Mouse (Mus musculus) forebrain, embryonic 11.5 days (tissue): ENCODE data around the gene Phldb2. TPM values are rescaled to one million over a fixed set of nuclear protein-coding genes. Genes with fewer than 3 reads are reported as not detected.
A peak's percentile ranks its signal among the peaks of the same experiment; 100 is the strongest.

Source experiments
- ATAC-seq: fragments of 200-750 bp; cut with Nextera tagmentation; replicated peaks from 2 replicates; pipeline ENCODE4 v1.8.0; 2017; ENCODE audit warnings: moderate TSS enrichment; ENCODE audit not compliant: low FRiP score
- DNase-seq: peaks from one replicate; pipeline ENCODE4 v3.0.0-alpha.2; 2017; ENCODE audit warnings: low spot score
- H3K27ac ChIP-seq: fragments of 300-500 bp; sonication (generic); 2 replicates; pipeline ENCODE4 v1.5.1; 2014; ENCODE audit warnings: low read depth, low read length
- H3K27me3 ChIP-seq: fragments of 300-500 bp; sonication (generic); 2 replicates; pipeline ENCODE4 v1.6.1; 2014; ENCODE audit warnings: mild to moderate bottlenecking, low read length, mixed read lengths; ENCODE audit not compliant: control insufficient read depth, insufficient read depth
- H3K36me3 ChIP-seq: fragments of 300-500 bp; sonication (generic); 2 replicates; pipeline ENCODE4 v1.6.1; 2014; ENCODE audit warnings: mild to moderate bottlenecking, low read length, moderate library complexity, mixed read lengths; ENCODE audit not compliant: control insufficient read depth, insufficient read depth
- H3K4me1 ChIP-seq: fragments of 300-500 bp; sonication (generic); replicated peaks from 2 replicates; pipeline ENCODE4 v1.6.1; 2014; ENCODE audit warnings: low read length, mixed read lengths; ENCODE audit not compliant: control insufficient read depth, insufficient read depth
- H3K4me2 ChIP-seq: fragments of 300-500 bp; sonication (generic); 2 replicates; pipeline ENCODE4 v1.6.1; 2014; ENCODE audit warnings: low read depth, mild to moderate bottlenecking, low read length, moderate library complexity, mixed read lengths; ENCODE audit not compliant: severe bottlenecking
- H3K4me3 ChIP-seq: fragments of 300-500 bp; sonication (generic); 2 replicates; pipeline ENCODE4 v1.5.1; 2014; ENCODE audit warnings: low read depth, low read length
- H3K9ac ChIP-seq: fragments of 300-500 bp; sonication (generic); 2 replicates; pipeline ENCODE4 v1.6.1; 2014; ENCODE audit warnings: low read length
- H3K9me3 ChIP-seq: fragments of 300-500 bp; sonication (generic); 2 replicates; pipeline ENCODE4 v1.6.1; 2016; ENCODE audit warnings: low read length, mixed read lengths; ENCODE audit not compliant: control insufficient read depth
- WGBS: fragments of 180-500 bp; shearing (Covaris S2); extraction: QIAGEN DNeasy Blood & Tissue Kit; methylation state at CpG from one replicate; pipeline ENCODE4 v1.1.7; 2014; 5-methylcytosine and 5-hydroxymethylcytosine counted together
- polyA plus RNA-seq: library from polyadenylated mRNA; unstranded; fragments of >200 nt; fragmentation: Nextera tagmentation; extraction: Ambion mirVana; gene quantifications from 2 replicates; pipeline ENCODE4 v1.2.1, GENCODE M21; 2014

Phldb2 gene
- polyA plus RNA-seq, 1 experiment from 2014 or later = 31.5 TPM

DNA sequence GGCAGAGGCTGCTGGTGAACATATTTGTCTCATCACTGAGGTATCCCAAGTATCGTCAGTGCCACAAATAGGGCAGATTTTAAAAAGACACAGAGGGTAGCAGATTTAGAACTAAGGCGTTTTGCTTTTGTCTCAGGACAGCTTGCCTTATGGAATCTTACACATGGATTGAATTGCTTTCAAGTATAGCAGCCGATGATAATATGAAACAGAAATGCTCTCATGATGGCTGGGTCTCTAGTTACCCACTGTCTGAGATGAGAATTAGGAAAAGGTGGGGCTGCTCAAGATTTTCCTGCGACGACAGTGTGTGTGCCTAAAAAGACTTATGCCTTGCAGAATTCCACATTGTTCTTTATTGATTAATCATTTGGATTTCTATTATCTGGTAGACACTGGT lies 58.4 kb downstream of the Phldb2 start:
- no peak for ATAC-seq
- WGBS = 73% methylated on average over 5 of the region's 5 CpGs

DNA sequence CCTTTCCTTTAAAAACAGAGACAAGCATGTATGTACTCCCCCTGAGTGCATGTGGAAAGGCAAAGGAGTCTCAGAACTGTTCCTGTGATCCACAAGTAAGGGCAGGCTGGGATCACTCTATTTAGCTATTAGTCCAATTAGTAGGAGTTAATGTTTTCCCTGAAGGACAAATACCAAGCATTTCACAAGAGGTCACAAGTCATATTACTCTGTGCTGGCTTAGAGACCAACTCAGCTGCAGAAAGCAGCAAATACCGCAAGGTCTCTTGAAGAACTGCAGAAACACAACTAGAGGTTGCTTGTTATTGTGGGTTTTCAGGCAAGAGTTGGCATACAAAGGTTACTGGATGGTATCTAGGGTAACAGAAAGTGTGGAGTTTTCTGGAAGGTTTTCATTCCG lies 59.6 kb downstream of the Phldb2 start:
- Histone ChIP-seq H3K36me3 (no peaks in the 10 kb centered on the region), H3K4me1 (no peaks in the 10 kb centered on the region), H3K27ac (no peak overlapping the region), H3K9ac (no peak overlapping the region), H3K9me3 (no peaks in the 10 kb centered on the region), H3K4me2 (no peak overlapping the region), H3K4me3 (no peak overlapping the region), H3K27me3 (no peaks in the 10 kb centered on the region)
- DNase-seq = no peak
- WGBS = 92% methylated on average over 2 of the region's 2 CpGs
- no peak for ATAC-seq

More for the DNA sequence above, 58.4 kb downstream of the Phldb2 start:
- no peaks in the 10 kb centered on the region for H3K9me3 ChIP-seq
- no peak overlapping the region for H3K27ac ChIP-seq
- no peaks in the 10 kb centered on the region for H3K36me3 ChIP-seq
- no peak overlapping the region for H3K4me2 ChIP-seq
- no peaks in the 10 kb centered on the region for H3K4me1 ChIP-seq
- H3K9ac ChIP-seq = no peak overlapping the region
- no peaks in the 10 kb centered on the region for H3K27me3 ChIP-seq
- no peak for DNase-seq
- H3K4me3 ChIP-seq = no peak overlapping the region

DNA sequence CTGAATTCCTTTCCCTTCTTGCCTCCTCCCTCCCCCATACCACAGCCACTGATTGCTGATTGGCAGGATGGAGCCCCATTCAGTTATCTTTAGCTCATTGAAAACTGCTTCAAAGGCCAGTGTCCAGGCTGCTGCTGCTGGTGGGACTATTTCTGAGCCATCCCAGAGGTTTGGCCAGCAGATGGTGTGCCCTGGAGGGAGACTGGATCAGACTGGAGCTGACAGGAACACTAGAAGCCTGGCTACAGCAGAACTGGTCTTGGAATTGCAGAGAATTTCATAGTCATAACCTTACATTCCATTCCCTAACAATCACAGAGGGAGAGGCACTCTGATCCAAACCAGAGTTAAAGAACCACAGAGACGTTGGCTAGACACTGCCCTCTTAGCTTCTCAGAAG lies 60.5 kb downstream of the Phldb2 start:
- 37% methylated on average over 1 of the region's 1 CpGs for WGBS
- Histone ChIP-seq H3K4me3 (no peak overlapping the region), H3K9ac (no peak overlapping the region), H3K9me3 (no peaks in the 10 kb centered on the region), H3K27ac (no peak overlapping the region), H3K27me3 (no peaks in the 10 kb centered on the region), H3K4me2 (no peak overlapping the region), H3K4me1 (no peaks in the 10 kb centered on the region), H3K36me3 (no peaks in the 10 kb centered on the region)
- DNase-seq = peak; percentile 61
- ATAC-seq = 0 out of 2 replicates have a peak, but pooled peaks have one; percentile 33

DNA sequence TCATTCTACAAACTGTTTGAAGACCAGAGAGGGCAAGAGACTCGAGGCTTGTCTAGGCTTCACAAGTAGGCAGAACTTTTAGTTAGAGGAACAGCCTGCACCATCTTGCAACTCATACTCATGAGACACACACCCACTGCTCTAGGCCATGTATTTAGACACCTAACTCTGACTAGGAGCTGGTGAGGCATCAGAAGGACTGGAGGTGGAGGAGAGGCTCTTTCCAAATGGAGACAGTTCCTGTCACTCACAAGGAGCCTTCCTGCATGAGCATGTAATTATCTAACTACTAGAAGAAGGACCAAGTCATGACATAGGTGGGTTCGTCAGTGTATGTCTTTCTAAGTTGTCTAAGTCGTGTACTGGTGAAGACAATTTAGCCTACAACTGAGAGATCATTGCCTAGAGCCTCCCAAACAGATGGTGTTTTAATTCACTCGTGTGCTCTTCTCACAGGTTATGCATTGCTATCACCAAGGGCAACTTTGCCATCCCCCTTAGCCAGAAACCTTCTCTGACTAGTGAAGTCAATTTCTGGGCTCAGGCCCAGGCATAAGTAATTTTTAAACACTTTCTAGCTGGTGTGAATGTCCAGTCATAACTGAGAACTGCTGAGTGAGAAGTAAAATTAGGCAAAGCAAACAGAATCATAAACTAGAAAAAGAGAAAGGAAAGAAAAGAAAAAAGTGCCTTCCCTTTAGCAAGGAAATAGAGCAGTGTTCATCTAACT lies 62.8 kb downstream of the Phldb2 start:
- 79% methylated on average over 4 of the region's 4 CpGs for WGBS
- no peak overlapping the region for H3K4me3 ChIP-seq
- no peak for DNase-seq
- H3K27ac ChIP-seq = no peak overlapping the region
- no peaks in the 10 kb centered on the region for H3K4me1 ChIP-seq
- no peaks in the 10 kb centered on the region for H3K9me3 ChIP-seq
- H3K36me3 ChIP-seq = no peaks in the 10 kb centered on the region
- H3K27me3 ChIP-seq = no peaks in the 10 kb centered on the region
- no peak for ATAC-seq
- no peak overlapping the region for H3K4me2 ChIP-seq
- H3K9ac ChIP-seq = no peak overlapping the region

DNA sequence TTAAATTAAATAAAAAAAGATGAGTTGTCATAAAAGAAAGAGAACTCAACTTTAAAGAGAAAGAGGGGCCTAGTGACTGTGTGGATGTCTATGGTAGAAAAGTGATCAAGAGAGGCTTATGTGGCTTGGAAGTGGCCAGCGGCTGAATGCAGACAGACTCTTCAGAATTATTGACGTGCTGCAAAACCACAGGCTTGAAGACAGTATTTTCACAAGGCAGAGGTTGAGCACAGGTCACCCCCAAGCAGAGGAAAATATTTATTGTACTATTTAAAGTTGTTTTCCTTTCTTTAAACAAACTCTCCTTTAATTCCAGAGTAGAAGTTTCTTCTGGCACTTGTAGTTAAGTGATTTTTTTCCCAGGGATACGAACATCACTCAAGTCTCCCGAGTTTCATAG lies 63.8 kb downstream of the Phldb2 start:
- H3K9ac ChIP-seq = no peak overlapping the region

DNA sequence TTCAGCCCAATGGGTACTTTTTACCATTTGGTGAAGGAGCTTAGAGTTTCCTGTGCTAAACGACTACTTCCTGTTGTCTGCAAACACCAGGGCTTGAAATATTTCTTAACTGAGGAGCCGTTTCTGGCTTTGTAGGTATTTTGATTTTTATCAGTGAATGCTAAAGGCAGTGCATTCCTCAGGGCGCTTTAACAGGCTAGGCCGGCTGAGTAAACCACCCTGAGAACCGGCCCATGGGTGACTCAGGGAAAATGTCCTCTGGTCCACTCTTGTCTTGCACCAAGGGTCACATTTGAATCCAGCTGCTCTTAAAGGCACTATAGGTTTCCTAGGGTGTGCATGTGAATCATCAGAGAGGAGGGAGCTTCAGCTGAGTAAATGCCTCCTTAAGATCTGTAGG lies 66.8 kb downstream of the Phldb2 start:
- Histone ChIP-seq H3K4me3 (no peak overlapping the region), H3K27me3 (no peaks in the 10 kb centered on the region), H3K27ac (no peak overlapping the region), H3K4me2 (no peak overlapping the region), H3K4me1 (no peaks in the 10 kb centered on the region), H3K9ac (no peak overlapping the region), H3K9me3 (no peaks in the 10 kb centered on the region), H3K36me3 (no peaks in the 10 kb centered on the region)
- DNase-seq (no peak), ATAC-seq (no peak)
- WGBS = 87% methylated on average over 5 of the region's 5 CpGs

More for the DNA sequence above, 63.8 kb downstream of the Phldb2 start:
- Histone ChIP-seq H3K27me3 (no peaks in the 10 kb centered on the region), H3K4me2 (no peak overlapping the region), H3K36me3 (no peaks in the 10 kb centered on the region), H3K4me1 (no peaks in the 10 kb centered on the region), H3K27ac (no peak overlapping the region), H3K4me3 (no peak overlapping the region), H3K9me3 (no peaks in the 10 kb centered on the region)
- no peak for ATAC-seq
- 76% methylated on average over 4 of the region's 4 CpGs for WGBS
- DNase-seq = no peak

DNA sequence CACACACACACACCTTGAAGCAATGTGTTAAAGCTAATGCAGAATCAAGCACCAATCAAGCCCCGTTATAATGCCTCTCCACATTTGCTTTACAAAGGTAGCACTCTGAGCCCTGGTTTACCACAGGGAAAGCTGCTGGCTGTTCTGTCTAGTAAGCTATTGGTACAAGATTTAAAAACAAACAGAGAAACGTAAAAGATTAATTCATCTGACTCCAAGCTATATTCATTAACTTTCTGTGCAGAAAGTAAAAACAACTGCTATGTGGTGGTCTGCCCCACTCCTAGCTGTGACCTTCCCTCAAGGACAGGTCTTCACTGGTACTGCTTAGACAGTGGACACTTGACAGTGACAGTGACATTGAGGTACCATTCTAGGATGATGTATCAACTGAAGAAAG lies 69.2 kb downstream of the Phldb2 start:
- H3K27ac ChIP-seq = no peak overlapping the region
- H3K4me1 ChIP-seq = no peaks in the 10 kb centered on the region
- H3K9ac ChIP-seq = no peak overlapping the region
- H3K36me3 ChIP-seq = no peaks in the 10 kb centered on the region
- DNase-seq (no peak), ATAC-seq (no peak)
- no peaks in the 10 kb centered on the region for H3K27me3 ChIP-seq
- H3K9me3 ChIP-seq = no peaks in the 10 kb centered on the region
- H3K4me2 ChIP-seq = no peak overlapping the region
- WGBS = 88% methylated on average over 2 of the region's 2 CpGs
- H3K4me3 ChIP-seq = no peak overlapping the region

DNA sequence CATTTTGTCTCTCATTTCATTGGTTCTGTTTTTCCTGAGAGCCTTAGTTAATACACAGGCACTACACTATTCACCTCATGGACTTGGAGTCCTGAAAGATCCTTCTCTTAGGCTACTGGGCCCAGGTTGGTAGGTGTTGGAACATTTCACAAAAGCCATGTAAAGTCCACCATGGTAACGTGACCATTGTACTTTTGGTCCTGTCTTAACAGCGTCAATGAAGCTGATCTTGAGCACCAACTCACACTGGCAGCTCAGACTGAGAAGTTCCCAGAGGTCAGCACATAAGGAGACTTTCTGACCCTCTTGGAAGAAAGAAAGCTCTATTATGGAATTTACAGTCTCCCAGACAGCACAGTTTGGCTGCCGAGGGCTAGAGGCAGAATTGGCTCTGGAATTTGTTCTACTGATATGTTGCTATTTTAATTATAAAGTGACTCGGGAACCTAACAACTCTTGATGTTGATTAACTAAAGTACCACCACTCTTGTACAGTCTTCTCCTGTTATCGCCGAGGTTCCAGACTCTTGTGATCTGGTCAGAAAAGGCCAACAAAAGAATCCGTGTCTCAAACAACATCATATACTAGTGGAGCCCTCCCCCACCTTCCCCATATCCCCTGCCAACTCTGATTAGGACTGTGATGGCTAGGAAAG lies 72.1 kb downstream of the Phldb2 start:
- 88% methylated on average over 7 of the region's 7 CpGs for WGBS
- no peaks in the 10 kb centered on the region for H3K36me3 ChIP-seq
- DNase-seq = no peak
- no peak overlapping the region for H3K4me2 ChIP-seq
- H3K9ac ChIP-seq = no peak overlapping the region
- H3K4me3 ChIP-seq = no peak overlapping the region
- no peaks in the 10 kb centered on the region for H3K9me3 ChIP-seq
- no peaks in the 10 kb centered on the region for H3K4me1 ChIP-seq
- H3K27me3 ChIP-seq = no peaks in the 10 kb centered on the region
- H3K27ac ChIP-seq = no peak overlapping the region
- ATAC-seq = no peak
